Mouse (Mus musculus) heart, postnatal 0 days (tissue): Measurements from ENCODE around the gene Pde3a.

Experiments used
- CTCF ChIP-seq: IDR thresholded peaks from 2 replicates; pipeline ENCODE4 v1.5.1; 2016; ENCODE audit warnings: antibody characterized with exemption, control low read depth, low read depth
- EP300 ChIP-seq: IDR thresholded peaks from 2 replicates; pipeline ENCODE4 v1.6.1; 2016; ENCODE audit warnings: antibody characterized with exemption, low read depth

- TF ChIP-seq EP300 (no peak), CTCF (no peak)
These were observed at the start of gene Pde3a for GRCm38 (mm10) chr6:141248691-141249584.
